Mouse (Mus musculus): ENCODE measurements around the gene Twf2. TPM values are rescaled to one million over a fixed set of nuclear protein-coding genes. Genes with fewer than 3 reads are reported as not detected.
A peak's percentile ranks its signal among the peaks of the same experiment; 100 is the strongest.

The Twf2 gene
- total RNA-seq, 2 experiments from 2014 or later = 95.6 to 126 TPM

- no peak for DNase-seq
Measured at GRCm38 (mm10) chr9:106237401-106237800, 34.5 kb downstream of the Twf2 start.

DNA sequence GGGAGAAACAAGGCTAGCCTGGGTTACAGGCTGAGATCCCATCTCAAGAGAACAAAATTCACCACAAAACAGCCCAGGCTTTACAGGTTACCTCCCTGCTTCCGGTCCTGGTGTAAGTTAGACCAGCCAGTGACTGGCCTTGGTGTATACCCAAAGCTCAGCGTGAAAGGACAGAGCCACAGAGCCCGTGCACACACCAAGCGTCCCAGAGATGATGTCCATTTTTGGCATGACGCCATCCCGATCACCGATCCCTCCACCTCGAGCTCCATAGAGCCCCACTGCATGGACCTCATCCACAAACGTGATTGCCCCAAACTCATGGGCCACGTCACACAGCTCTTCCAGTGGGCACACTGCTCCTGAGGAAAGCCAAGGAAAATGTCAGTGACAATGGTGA lies 35.0 kb downstream of the Twf2 start:
- no peak for DNase-seq

GRCm38 (mm10) chr9:106241541-106242164 lies 38.7 kb downstream of the Twf2 start:
- DNase-seq = no peak

- DNase-seq = peak; percentile 58
Measured at GRCm38 (mm10) chr9:106242813-106243488, 40.0 kb downstream of the Twf2 start.

DNA sequence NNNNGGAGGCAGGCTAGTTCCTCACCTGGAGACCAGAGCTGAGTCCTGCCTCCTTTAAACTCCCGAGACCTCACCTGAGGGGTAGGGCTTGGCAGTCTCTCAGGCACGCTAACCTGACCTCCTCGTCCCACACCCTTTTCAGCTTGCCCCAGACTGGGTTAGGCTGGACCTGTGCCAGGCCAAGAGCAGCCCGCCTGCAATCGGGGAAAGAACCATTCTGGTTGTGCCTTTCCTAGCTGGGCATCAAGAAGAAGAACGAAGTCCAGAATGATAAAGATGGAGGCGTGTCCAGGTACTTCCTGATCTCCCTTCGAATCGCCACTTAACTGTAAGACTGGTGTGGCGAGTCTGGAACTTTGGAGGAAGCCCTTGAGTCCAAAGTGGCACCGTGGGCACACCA lies 46.6 kb downstream of the Twf2 start:
- no peak for DNase-seq

GRCm38 (mm10) chr9:106250245-106250644 lies 47.3 kb downstream of the Twf2 start:
- no peak for DNase-seq

GRCm38 (mm10) chr9:106251066-106251465 lies 48.2 kb downstream of the Twf2 start:
- no peak for DNase-seq

- no peak for DNase-seq
Measured at GRCm38 (mm10) chr9:106254001-106254400, 51.1 kb downstream of the Twf2 start.

GRCm38 (mm10) chr9:106258412-106258811 lies 55.5 kb downstream of the Twf2 start:
- DNase-seq = no peak

- DNase-seq = no peak
Measured at GRCm38 (mm10) chr9:106258990-106259389, 56.1 kb downstream of the Twf2 start.

- no peak for DNase-seq
Measured at GRCm38 (mm10) chr9:106261058-106261457, 58.1 kb downstream of the Twf2 start.

DNA sequence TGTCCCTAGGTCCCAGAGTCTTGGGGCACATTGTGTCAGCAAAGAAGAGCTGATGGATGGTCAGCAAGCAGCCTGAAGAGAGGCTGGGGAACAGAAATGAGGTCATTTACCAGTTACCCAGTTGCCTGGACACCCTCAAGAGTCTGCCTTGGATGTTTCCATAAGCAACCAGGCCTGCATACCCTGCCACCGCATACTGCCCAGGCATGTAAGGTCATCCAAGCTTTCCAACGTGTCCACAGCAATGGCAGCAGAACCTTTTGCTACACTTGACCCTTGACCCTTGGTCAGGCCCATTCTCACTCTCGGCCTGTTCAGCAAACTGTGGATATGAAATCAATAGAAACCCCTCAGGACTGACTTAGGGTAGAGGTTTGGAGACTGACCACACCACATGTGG lies 58.6 kb downstream of the Twf2 start:
- no peak for DNase-seq

- no peak for DNase-seq
Measured at GRCm38 (mm10) chr9:106262075-106262474, 59.2 kb downstream of the Twf2 start.

- no peak for DNase-seq
Measured at GRCm38 (mm10) chr9:106263381-106263924, 60.5 kb downstream of the Twf2 start.

Small RNAs within 50 kb of the gene (microRNA-seq; reads per million reads assigned to microRNA genes)
- 0 reads per million in 2 experiments for gene Mir135a-1 (ENCODE audit: borderline replicate concordance in 2 of 2)
- gene Mirlet7g (ENCODE audit: borderline replicate concordance in 2 of 2) = 75,685 to 80,647 reads per million in 2 experiments

Other genes with a start within 250 kb of the Twf2 start
- under 1 TPM; 0.19 to 0.54 TPM for gene Col6a5, start 242.5 kb upstream of the Twf2 start, total RNA-seq (2021)
- not detected for gene Col6a4, start 106.3 kb upstream of the Twf2 start, total RNA-seq (2021)
- gene Glyctk, start 45.0 kb upstream of the Twf2 start, total RNA-seq (2021) = under 1 TPM; 0.38 to 0.56 TPM
- 10 to 100 TPM; 22.4 to 24.3 TPM for gene Wdr82, start 32.2 kb upstream of the Twf2 start, total RNA-seq (2021)
- gene Ppm1m, start 3.4 kb upstream of the Twf2 start, total RNA-seq (2021) = 1 to 10 TPM; 2.6 to 4.7 TPM
- under 1 TPM; 0.21 to 0.33 TPM for gene Tlr9, start 19.5 kb downstream of the Twf2 start, total RNA-seq (2021)
- gene Alas1, start 45.5 kb downstream of the Twf2 start, total RNA-seq (2021) = 100 to 1,000 TPM; 260 to 287 TPM
- 1 to 10 TPM in 1 of 2 experiments, under 1 TPM in 1; 0.90 to 2.1 TPM for gene Poc1a, start 78.0 kb downstream of the Twf2 start, total RNA-seq (2021)
- 10 to 100 TPM; 13.8 to 31.7 TPM for gene Dusp7, start 165.5 kb downstream of the Twf2 start, total RNA-seq (2021)
- gene Rpl29, start 226.3 kb downstream of the Twf2 start, total RNA-seq (2021) = 100 to 1,000 TPM; 243 to 260 TPM
- gene Acy1, start 235.2 kb downstream of the Twf2 start, total RNA-seq (2021) = 10 to 100 TPM; 11.0 to 11.3 TPM
- gene Abhd14b, start 244.4 kb downstream of the Twf2 start, total RNA-seq (2021) = 1 to 10 TPM; 4.7 to 4.8 TPM
- gene Abhd14a, start 244.6 kb downstream of the Twf2 start, total RNA-seq (2021) = 10 to 100 TPM; 14.7 to 18.3 TPM

Measured in gastrocnemius, postnatal 25 days (tissue).